Mouse (Mus musculus) retina, postnatal 1 day (tissue): ENCODE data around the gene Gm10837.

Source experiments
- DNase-seq: peaks from one replicate; pipeline ENCODE4 v3.0.0-alpha.2; 2012

Gene Gm10837

DNA sequence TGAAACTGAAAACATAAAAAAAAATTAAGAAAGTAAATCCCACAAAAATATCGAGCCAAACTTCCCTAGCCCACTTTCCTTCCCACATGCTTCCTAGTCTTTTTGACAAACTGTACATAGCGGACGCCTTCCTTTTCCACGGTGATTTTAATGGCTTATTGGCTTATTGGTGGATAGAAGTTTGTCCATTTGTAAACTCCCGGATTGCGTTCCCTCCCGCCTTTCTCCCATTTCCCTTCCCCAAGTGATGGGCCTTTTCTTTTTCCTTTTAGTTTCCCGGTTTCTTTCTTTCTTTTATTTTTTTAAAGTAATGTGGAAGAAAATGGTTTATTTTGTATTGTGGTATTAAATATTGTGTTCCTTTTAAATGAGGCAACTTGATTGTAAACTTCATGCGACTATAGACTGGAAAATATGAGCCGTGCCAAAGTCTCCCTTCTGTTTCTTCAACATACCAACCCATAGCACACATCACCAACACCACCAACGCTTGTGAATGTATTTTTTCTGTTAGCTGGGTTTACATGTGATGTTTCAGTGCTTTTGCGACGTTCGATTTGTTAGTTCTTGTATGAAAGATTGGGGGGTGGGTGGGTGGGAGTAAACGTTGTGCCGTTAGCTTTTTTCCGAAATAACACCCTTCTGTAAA, 10.8 kb upstream of the Gm10837 start:
- DNase-seq = peak; percentile 35

DNA sequence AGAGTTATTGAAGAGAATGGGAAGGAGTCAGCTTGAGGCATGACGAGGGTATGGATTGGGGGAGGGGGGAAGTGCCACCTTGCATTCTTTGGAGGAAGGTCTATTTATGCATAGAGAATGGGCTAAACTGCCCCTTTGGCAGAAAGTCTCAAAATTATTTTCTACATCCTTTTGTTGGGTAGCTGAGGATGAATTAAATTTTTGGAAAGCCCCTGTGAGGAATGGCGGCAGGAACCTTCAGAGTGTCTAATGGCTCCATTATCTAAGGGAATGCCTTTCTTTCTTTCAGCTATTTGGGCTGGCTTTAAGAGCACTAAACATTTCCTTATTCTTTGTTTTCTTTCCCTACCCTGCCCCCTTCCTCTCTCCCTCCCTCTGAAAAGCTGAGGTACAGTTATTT, 10.0 kb upstream of the Gm10837 start:
- DNase-seq = peak; percentile 37

DNA sequence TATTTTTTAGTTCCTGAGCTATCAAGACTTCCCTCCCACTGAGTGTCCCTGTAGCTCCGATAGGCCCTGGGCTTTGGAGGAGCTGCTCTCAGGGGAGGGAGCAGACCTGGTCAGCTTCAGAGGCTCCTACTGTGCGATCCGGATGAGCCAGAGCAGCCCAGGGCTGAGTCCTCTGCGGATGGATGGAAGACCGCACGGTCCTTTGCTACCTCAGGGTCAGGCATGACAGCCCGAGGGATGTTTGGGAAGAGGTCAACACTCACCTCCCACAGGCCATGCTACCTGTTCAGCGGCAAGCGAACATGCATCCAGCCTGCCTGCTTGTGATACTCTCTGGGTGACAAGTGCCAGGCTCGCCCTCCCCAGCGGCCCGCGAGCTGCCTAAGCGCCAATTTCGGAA, 9.2 kb upstream of the Gm10837 start:
- peak; percentile 53 for DNase-seq

DNA sequence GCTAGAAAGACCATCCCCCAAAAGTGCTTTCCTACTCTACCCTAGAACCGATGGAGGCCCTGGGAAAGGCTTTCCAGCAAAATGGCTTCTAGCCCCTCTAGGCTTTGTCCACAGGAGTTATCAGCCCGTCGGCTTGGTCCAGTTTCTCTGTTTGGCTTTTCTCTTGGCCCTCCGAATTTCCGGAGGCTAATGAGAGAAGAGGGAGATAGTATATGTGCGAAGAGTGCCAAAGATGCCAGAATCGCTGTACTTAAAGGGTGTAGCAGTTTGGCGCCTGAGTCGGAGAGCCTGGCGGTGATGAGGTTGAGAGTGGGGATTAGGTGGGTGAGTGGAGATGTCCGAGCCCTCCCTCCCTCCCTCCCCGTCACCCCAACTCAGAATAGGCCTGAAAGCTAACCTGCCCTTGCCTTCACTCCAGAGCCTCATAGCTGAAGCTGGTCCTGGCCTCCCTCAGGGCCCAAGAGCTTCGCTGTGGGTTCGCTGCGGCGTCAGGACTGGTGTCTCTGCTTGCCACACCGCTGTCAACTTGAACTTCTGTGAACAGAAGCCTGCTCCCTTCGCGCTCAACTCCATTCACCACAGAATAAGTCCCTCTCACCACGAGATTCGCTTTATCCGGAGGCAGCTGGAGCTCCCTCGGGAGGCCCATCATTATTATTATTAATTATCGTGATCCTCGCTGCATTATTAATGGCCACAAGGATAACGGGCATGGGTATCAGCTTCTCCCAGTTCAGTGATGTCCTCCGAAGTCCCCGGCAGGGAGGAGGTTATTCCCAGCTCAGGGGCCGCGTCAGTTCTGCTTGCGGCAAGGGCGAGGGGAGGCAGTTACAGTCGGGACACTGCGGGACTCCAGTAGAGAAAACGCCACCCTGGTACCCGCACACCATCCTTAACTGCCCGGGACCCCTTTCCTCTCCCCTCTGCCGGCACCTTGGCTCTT, 8.0 kb upstream of the Gm10837 start:
- DNase-seq = peak; percentile 85

DNA sequence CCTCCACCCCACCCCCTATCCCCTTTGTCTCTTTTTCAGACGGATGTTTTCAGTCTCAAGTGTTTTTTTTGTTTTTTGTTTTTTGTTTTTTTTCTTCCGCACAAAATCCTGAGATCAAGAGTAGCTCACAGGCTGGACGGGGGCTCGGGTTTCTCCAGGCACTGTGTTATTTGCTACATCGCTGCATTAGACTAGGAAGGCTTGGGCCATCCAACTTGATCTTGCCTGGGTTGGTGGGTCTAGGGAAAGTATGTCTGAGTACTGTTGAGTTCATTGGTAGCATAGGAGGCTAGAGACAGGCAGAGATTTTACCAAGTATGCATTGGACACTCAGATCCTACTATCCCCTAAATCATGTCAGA, 7.4 kb upstream of the Gm10837 start:
- no peak for DNase-seq

DNA sequence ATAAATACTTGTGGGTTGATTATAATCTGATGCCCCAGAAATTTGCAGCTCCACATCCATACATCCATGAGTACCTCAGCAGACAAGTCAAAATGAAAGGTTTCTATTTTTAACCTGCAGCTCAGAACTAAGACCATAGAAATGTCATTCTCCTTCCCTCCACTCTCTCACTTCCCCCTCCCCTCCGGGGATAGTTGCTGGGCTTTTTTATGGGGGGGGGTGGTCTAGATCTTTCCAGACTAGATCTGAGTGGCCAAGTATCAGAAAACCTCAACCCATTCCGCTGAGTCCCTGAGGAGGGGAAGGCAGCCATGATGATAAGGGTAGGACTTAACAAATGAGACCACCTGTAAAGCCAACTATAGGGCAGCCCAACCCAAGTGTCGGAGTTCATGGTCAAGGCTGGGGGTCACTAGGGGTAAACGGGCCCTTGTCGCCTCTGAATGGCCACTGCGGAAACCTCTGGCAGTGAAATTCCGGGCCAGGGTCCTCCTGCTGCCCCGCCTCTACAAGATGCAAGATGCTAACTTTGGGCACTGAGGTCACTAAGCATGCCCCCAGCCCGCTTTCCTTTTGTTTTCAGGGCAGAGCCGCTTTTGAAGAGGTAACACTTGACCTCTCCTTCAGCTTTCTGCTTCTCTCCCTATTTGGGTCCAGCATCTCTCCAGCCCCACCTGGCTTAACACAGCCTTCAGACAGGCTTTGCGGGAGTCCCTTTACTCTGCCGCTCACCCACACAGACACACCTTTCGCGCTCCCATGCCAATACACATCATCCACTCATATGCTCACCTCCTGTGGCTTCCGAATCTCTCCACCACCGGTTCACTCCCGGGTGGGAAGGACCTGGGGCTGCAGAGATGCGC, 6.6 kb upstream of the Gm10837 start:
- DNase-seq = peak; percentile 31

DNA sequence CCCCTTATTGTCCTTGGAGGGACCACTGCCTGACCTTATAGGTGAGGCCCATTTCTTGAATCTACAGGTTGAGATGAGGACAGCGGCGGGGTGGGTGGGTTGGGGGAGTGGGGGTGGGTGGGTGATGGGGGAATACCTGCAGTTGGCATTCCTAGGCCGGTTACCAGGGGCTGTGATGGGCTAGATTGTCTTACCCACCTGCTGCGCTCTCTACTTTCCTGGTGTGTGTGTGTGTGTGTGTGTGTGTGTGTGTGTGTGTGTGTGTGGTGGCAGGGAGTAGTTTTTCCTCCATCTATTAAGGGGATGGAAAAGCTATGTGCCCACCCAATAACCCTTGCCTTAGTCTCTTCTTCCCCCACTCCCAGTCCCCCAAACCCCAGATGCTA, 5.9 kb upstream of the Gm10837 start:
- DNase-seq = no peak

DNA sequence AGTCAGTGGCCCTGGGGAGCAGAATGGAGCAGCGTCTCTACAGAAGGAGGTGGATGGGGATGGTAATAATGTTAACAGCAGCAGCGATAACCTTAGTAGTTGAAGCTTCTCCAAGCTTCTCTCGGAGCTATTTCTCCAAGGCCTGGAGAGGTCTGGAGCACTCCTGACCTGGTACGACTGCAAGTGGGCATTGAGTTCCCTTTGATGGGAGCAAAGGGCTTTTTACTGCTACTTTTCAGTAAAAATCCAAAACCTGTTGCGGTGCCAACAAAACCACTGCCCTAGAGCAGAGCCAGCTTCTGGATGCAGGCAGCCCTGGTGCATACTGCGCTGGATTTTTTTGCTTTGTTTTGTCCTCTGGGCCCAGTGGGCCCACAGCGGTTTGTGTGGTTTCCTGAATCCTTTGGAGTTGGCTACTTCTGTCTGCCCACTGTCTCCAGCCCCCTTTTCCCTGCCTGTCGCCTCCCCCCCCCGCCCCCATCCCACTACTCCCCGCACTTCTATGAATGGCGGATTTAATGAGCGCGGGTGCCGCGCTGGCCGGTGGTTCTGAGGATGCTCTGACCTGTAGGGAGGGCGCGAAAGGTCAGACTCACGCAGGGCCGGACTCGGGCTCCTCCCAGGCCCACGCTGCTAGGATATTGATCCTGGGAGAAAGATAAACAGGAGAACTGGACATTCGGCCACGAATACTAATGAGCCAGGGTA, 5.4 kb upstream of the Gm10837 start:
- peak; percentile 70 for DNase-seq

DNA sequence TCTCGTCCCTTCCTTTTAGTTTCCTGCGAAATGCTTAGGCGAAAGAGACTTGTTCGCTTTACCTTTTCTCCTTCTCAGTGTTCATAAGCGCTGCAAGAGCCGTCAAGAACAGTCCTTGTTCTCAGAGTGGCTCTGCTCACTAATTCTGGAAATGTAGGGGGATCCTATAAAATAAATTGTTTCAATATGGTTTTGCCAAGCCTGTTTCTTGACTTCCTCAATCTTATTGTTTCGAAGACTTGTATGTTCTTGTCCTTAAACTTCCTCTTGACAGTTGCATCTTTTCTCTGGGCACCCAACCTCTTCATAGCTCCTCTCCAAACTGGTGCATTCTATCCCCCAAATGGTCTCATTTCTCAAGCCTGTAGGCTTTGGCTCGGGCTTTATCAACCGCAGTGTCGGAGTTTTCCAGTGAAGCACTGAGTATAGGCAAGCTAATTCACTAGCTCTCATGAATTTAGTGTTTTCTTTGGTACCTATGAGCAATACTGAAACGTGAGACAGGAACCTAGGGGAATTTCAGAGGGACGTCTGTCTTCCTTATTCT, 4.7 kb upstream of the Gm10837 start:
- DNase-seq = peak; percentile 50

DNA sequence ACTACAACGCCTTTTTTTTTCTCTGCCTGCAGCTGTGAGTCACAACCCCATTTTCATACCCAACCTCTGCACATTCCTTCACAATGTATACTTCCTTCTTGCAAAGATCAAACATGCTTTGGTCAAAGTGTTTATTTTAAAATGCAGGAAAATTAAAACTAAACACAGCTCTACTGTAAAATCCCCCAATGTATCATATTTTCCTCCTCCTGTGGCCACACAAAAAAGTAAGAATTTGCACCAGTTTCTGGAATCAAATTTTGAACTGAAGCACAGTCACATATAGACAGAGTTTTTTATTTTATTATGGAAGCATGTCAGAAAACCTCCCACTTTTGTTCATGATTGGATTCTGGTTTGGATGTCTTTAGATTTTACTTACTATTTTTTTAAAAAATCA, 3.8 kb upstream of the Gm10837 start:
- DNase-seq = peak; percentile 7

DNA sequence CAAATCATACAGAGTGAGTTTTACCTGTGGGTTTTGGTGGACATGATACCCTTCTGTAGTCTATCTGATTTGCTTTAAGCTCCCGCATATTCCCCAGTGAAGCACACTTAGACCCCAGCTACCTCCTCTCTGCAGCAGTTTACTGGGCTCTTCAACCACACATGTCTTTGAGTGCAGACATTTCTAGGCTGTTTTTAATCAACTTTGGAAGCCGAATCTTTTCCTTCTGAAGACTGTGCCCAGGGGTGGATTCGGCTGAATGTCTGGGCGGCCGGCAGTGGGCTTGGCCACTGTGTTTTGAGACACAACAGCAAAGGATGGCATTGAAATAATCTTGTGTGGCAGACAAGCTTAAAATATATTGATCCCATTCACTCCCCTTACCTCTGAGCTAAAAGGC, 3.0 kb upstream of the Gm10837 start:
- DNase-seq = peak; percentile 47

DNA sequence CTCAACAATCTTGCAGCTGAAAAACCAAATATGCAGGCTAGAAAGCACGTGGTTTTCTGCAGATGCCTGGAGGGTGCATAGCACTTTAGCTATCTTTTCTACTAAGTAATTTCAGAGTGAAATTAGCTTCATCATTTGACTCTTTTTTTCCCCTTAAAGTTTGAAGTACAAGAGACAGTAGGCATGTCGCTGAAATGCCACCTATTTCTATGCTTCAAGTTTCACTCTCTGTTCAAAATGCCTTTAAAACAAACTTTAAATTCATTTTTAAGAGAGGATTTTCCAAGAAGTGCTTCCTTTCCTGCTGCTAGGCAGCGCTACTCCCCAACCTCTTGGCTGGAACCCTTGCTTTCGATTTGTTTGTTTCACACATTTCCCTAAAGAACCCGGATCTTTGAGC, 1.3 kb upstream of the Gm10837 start:
- peak; percentile 57 for DNase-seq

DNA sequence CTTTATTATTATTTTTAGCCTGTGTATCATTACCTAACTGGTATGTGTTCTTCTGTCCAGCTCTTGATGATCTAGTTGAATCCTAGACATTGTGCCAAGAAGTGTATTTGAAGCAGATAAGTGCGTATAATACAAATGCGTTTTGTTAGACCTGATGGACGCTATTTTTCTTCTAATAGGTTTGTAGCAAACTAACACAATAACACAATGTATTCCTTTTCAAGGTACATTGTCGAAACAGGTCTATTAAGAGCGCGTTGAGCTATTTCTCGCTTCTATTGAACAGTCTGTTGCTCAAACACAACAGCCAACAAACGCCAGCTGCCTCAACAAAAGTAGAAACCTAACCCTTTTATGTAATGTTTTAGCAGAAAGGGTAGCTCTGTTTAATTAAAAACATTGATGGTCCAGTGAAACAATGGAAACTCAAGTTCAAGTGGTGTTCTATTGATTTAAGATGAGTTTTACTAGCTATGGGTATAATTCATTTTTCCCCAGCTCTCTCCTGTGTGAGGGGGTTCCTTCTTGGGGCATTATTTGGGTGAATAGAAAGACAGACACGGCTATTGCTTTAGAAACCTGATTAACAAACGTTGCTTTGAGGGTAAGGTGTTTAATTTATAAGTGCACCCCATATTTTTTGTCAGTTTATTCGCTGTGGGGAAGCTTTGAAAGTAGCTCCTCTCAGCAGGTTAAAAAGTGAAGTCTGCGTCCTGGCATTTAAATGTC, 536 bp upstream of the Gm10837 start:
- DNase-seq = peak; percentile 64

DNA sequence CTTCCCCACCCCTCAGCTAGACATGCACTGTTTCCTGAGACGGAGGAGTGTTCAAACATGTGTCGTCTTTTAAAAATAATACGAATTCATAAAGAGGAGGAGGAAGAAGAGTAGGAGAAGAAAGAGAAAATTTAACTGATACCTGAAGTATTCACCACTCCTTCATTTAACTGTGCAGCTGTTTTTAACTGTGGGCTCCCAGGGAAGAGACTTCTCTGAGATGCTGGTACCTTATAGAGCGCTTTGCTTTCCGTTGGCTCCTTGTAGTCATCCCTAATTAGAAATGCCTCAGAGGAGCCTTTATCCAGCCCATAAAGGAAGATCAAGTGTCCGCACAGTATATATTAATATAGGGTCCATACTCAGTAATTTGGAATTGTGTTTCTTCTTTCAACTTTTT, 1.1 kb downstream of the Gm10837 start:
- DNase-seq = no peak

DNA sequence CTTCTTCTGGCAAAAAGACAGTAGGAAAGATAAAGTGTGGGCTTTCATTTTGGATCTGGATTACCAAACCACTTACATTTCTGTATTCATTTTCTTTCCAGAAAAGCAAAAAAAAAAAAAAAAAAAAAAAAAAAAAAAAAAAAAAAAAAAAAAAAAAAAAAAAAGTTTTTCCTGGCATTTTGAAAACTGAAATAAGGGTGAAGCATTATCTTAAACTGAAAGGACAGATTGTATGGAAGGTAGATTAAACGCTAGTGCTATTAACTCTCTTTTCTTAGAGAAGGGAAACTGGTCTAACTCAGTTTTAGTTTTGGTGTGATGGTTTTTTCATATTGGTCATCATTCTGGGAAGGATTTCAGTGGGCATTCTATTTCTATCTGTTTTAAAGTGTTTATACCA, 1.6 kb downstream of the Gm10837 start:
- DNase-seq = no peak

DNA sequence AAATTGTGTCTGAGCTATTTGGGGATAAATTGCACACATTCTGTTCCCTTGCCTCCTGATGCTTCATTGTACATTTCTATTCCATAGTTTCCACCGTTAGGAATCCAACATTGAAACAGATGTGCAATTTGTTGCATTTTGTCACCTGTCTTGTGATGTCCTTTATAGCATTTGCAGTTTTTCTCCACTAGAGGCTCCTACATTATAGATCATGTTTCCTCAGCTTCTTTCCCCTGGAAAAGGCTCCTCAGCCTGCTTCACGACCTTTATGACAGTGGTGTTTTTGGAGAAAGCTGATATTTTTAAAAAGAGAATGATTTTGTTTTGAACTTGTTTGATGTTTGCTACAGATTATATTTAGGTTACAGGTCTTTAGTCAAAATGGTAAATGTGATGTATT, 18.7 kb downstream of the Gm10837 start:
- DNase-seq = peak; percentile 34

DNA sequence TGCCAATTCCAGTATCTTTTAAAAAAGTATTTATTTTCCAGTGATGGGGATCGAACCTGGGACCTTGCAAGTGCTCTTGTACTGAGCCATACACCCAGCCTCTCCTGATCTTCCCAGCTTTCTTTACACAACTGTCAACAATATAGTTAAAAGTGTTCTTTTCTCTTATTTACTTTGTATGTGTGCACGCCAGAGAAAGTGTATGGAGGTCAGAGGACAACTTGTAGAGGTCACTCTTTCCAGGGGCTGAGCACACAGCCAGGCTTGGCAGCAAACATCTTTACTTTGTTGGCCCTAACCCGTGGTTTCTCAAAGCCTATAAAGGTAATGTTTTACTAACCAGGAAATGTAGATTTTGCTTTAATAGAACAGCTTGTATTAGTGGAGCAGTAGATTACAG, 21.1 kb downstream of the Gm10837 start:
- DNase-seq = no peak

DNA sequence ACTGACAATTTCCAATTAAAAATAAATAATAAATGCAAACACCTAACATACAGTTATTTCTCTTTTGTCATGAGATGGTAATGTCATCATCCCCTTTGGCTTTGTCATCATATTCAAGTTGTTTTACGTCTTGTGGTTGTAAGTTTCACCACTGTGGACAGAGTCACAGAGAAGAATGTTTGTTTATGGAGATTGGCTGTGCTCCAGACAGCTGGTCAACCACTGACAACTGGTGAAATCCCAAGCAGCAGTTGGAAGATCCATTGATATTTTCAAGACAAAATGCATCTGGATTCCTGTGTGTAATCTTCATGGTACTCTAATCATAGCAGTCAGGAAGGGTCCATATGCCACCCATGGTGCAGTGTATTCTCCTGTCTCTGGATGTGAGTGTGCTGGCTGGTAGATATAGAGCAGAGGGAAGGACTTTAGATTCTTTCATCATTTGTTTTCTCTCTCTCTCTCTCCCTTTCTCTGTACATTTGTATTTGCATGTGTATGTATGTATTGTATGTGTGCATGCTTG, 23.2 kb downstream of the Gm10837 start:
- no peak for DNase-seq

DNA sequence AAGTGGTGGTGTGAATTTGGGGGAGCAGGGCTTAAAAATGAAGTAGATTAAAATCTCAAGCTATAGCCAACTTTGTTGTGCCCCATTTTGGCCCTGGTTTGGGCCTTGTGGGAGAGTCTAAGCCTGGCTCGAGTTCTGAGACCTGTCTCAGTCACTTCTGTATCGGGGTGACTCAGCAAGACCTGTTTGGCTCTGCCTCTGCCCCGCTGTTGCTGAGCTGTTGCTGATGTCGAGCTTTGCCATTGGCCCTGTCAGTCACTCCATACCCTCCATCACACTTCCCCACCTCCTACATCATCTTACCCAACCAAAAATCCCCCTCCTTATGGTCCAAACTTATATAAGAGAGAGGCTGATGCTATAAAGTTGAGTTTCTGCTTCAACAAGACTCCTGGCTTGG, 38.1 kb downstream of the Gm10837 start:
- no peak for DNase-seq

DNA sequence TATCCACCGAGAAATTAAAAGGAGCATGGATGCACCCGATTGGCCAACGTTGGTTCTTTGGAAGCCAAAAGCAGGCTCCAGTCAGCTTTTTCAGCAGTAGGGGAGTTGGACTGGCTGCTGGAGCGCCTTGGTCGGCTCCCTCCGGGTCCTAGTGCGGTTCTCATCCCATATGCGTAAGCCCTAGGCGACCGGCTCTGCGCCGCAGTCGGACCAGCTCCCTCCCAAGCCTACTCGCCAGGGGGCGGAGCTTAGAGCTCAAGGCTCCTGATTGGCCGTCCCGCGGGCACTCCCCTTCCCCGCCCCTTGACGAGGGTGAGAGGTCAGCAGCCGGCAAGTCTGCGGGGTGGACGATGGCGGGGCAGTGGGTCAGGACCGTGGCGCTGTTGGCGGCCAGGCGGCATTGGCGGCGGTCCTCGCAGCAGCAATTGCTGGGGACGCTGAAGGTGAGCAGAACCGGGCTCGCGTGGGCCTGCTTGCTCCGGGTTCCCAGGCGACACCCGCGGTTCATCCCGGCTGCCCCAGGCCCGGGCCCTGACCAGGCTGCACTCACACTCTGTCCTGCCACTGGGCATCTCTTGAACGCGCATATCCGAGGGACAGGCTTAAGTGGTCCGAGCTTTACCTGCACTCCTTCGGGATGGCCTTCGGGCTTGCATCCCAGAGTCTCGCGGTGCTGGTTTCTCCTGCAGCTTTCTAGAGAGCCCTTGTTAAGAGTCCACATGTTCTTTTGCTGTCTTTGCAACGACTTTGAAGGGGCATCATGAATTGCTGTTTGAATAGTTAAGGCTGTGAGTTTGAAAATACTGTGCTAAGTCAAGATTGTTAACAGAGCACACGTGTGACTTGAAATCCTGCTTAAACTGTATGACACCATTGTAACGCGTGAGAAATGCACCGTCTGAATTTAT, 43.9 kb downstream of the Gm10837 start, which contains the start of gene Pcca:
Gene Pcca, plus strand, starts transcription at position 308 of the 908 bp plus-strand sequence.
- DNase-seq = peak; percentile 98
